16 mouse cellular contexts compared by ENCODE assay signal in genomic region chr19:21750154-21750553, GRCm38 (mm10).
"Had no signal": no experiment of that assay in that cellular context is flagged by ENCODE, and none has a peak within 500 bp of the region (broad histone marks: within the 10 kb centered on the region; RNA-seq: fewer than 3 reads in every experiment).

No protein-coding gene starts in this region.

- H3K9me3 ChIP-seq: neural tube, embryonic 13.5 days; neural tube, embryonic 15.5 days; stomach, embryonic 15.5 days had no signal

- H3K4me3 ChIP-seq: neural tube, embryonic 13.5 days; neural tube, embryonic 15.5 days; stomach, embryonic 15.5 days had no signal

- H3K4me1 ChIP-seq: neural tube, embryonic 13.5 days; neural tube, embryonic 15.5 days; stomach, embryonic 15.5 days had no signal

- H3K9ac ChIP-seq: neural tube, embryonic 13.5 days; neural tube, embryonic 15.5 days; stomach, embryonic 15.5 days had no signal

- H3K36me3 ChIP-seq: neural tube, embryonic 13.5 days; neural tube, embryonic 15.5 days; stomach, embryonic 15.5 days had no signal

- H3K27ac ChIP-seq: neural tube, embryonic 13.5 days; neural tube, embryonic 15.5 days; stomach, embryonic 15.5 days; stomach, postnatal 0 days had no signal

- DNase-seq: retina, postnatal 1 day; right cerebral cortex, adult 18-20 months; right cerebral cortex, postnatal 14 days; right cerebral cortex, postnatal 25 days; right cerebral cortex, postnatal 4 days; spleen, adult 18-20 months; thymus, adult 18-20 months; thymus, adult 2 months; thymus, postnatal 14 days; thymus, postnatal 25 days; thymus, postnatal 36 days; thymus, postnatal 4 days had no signal

- H3K27me3 ChIP-seq: neural tube, embryonic 13.5 days; neural tube, embryonic 15.5 days; stomach, embryonic 15.5 days had no signal
